ENCODE assay signal across 10 mouse cellular contexts in genomic region chrX:103624426-103625168, GRCm38 (mm10). TPM values are rescaled to one million over a fixed set of nuclear protein-coding genes. Genes with fewer than 3 reads are reported as not detected.
DNase-seq lines count a peak whose midpoint lies in the region; ATAC-seq and TF ChIP-seq lines count a peak whose summit lies in the region.
"Had no signal": no experiment of that assay in that cellular context is flagged by ENCODE, and none has a peak within 500 bp of the region (broad histone marks: within the 10 kb centered on the region; RNA-seq: fewer than 3 reads in every experiment).

No protein-coding gene starts in this region.

- ATAC-seq in heart, postnatal 0 days (ENCODE audit: insufficient read depth, low read depth), result no peak
- no peak for ATAC-seq in heart, embryonic 12.5 days (ENCODE audit: insufficient number of reproducible peaks, low FRiP score)
- ATAC-seq in midbrain, postnatal 0 days (ENCODE audit: low FRiP score), result no peak
- no peak for ATAC-seq in midbrain, embryonic 16.5 days

- no peaks in the 10 kb centered on the region for H3K4me1 ChIP-seq in heart, postnatal 0 days (ENCODE audit: control insufficient read depth, insufficient read depth)
- 0 out of 2 replicates have a peak, but pooled peaks cover 3% of the 10 kb centered on the region for H3K4me1 ChIP-seq in heart, embryonic 12.5 days (replicated peaks)
- no peaks in the 10 kb centered on the region for H3K4me1 ChIP-seq in midbrain, postnatal 0 days (ENCODE audit: insufficient read depth, low read length)
- H3K4me1 ChIP-seq in midbrain, embryonic 16.5 days (ENCODE audit: control insufficient read depth, insufficient read depth, low read length), result peaks cover 3% of the 10 kb centered on the region
- no peaks in the 10 kb centered on the region for H3K4me1 ChIP-seq in cortical plate, adult 2 months (ENCODE audit: control insufficient read depth, insufficient read depth, low read length)
- no peaks in the 10 kb centered on the region for H3K4me1 ChIP-seq in heart, embryonic 10.5 days
- H3K4me1 ChIP-seq: embryonic facial prominence, embryonic 12.5 days had no signal

- no peaks in the 10 kb centered on the region for H3K36me3 ChIP-seq in heart, postnatal 0 days (replicated peaks; ENCODE audit: control insufficient read depth, insufficient read depth, low read length)
- no peaks in the 10 kb centered on the region for H3K36me3 ChIP-seq in heart, embryonic 12.5 days
- H3K36me3 ChIP-seq in midbrain, postnatal 0 days (ENCODE audit: insufficient read depth, low read length), result no peaks in the 10 kb centered on the region
- H3K36me3 ChIP-seq in midbrain, embryonic 16.5 days (ENCODE audit: control insufficient read depth, insufficient read depth, low read length), result no peaks in the 10 kb centered on the region
- H3K36me3 ChIP-seq in heart, embryonic 10.5 days, result no peaks in the 10 kb centered on the region
- H3K36me3 ChIP-seq: embryonic facial prominence, embryonic 12.5 days had no signal

- WGBS in heart, postnatal 0 days, result 30% methylated on average over 5 of the region's 5 CpGs
- 27% methylated on average over 5 of the region's 5 CpGs for WGBS in heart, embryonic 12.5 days
- 19% methylated on average over 5 of the region's 5 CpGs for WGBS in midbrain, postnatal 0 days
- 22% methylated on average over 5 of the region's 5 CpGs for WGBS in midbrain, embryonic 16.5 days
- 31% methylated on average over 5 of the region's 5 CpGs for WGBS in heart, embryonic 10.5 days

- no peak overlapping the region for H3K4me3 ChIP-seq in heart, postnatal 0 days (ENCODE audit: low read depth, low read length)
- H3K4me3 ChIP-seq in heart, embryonic 12.5 days, result no peak overlapping the region
- no peak overlapping the region for H3K4me3 ChIP-seq in midbrain, postnatal 0 days (ENCODE audit: low read depth, low read length)
- no peak overlapping the region for H3K4me3 ChIP-seq in midbrain, embryonic 16.5 days (ENCODE audit: low read depth, low read length)
- H3K4me3 ChIP-seq in cortical plate, adult 2 months (ENCODE audit: insufficient read depth, low read length), result no peak overlapping the region
- H3K4me3 ChIP-seq in heart, embryonic 10.5 days, result no peak overlapping the region

- H3K9ac ChIP-seq in heart, postnatal 0 days (replicated peaks; ENCODE audit: low read depth, low read length), result no peak overlapping the region
- H3K9ac ChIP-seq in heart, embryonic 12.5 days, result no peak overlapping the region
- no peak overlapping the region for H3K9ac ChIP-seq in midbrain, postnatal 0 days (replicated peaks; ENCODE audit: low read length, poor library complexity, severe bottlenecking)
- no peak overlapping the region for H3K9ac ChIP-seq in midbrain, embryonic 16.5 days (ENCODE audit: low read depth, low read length)
- H3K9ac ChIP-seq: embryonic facial prominence, embryonic 12.5 days had no signal

- no peak overlapping the region for H3K4me2 ChIP-seq in heart, postnatal 0 days (ENCODE audit: low read depth, low read length)
- H3K4me2 ChIP-seq in heart, embryonic 12.5 days, result no peak overlapping the region
- H3K4me2 ChIP-seq in midbrain, postnatal 0 days (ENCODE audit: low read depth, low read length, poor library complexity, severe bottlenecking), result no peak overlapping the region
- no peak overlapping the region for H3K4me2 ChIP-seq in midbrain, embryonic 16.5 days (ENCODE audit: low read length)

- TF ChIP-seq POLR2A in cortical plate, adult 2 months (IDR thresholded peaks at IDR 0.05; ENCODE audit: extremely low read depth, insufficient read depth, low read length), result no peak

- peak; percentile 58 for DNase-seq in heart, postnatal 0 days (ENCODE audit: low spot score)
- DNase-seq in midbrain, postnatal 0 days (ENCODE audit: low spot score), result peak; percentile 67
- DNase-seq in spleen, postnatal 36 days (ENCODE audit: low spot score in 2 of 2), result no peak
- no peak for DNase-seq in thymus, postnatal 36 days
- DNase-seq in heart, embryonic 10.5 days (ENCODE audit: low spot score), result no peak

- no peak for TF ChIP-seq EP300 in heart, postnatal 0 days (IDR thresholded peaks at IDR 0.05; ENCODE audit: low read depth)

- no peaks in the 10 kb centered on the region for H3K9me3 ChIP-seq in heart, postnatal 0 days (replicated peaks; ENCODE audit: control insufficient read depth, low read length)
- no peaks in the 10 kb centered on the region for H3K9me3 ChIP-seq in heart, embryonic 12.5 days (replicated peaks)
- H3K9me3 ChIP-seq in midbrain, postnatal 0 days (ENCODE audit: low read length), result no peaks in the 10 kb centered on the region
- no peaks in the 10 kb centered on the region for H3K9me3 ChIP-seq in midbrain, embryonic 16.5 days (replicated peaks; ENCODE audit: control insufficient read depth, low read length, poor library complexity, severe bottlenecking)
- H3K9me3 ChIP-seq in heart, embryonic 10.5 days, result no peaks in the 10 kb centered on the region
- H3K9me3 ChIP-seq: embryonic facial prominence, embryonic 12.5 days had no signal

- TF ChIP-seq CTCF in heart, postnatal 0 days (IDR thresholded peaks at IDR 0.05; ENCODE audit: low read depth), result peak; percentile 68
- TF ChIP-seq CTCF in midbrain, postnatal 0 days (IDR thresholded peaks at IDR 0.05), result peak; percentile 77
- TF ChIP-seq CTCF in cortical plate, adult 2 months (IDR thresholded peaks at IDR 0.05; ENCODE audit: extremely low read depth, insufficient read depth, low read length), result 0 out of 2 replicates have a peak, but pooled peaks have one; percentile 7

- no peaks in the 10 kb centered on the region for H3K27me3 ChIP-seq in heart, postnatal 0 days (ENCODE audit: control insufficient read depth, insufficient read depth, low read length)
- no peaks in the 10 kb centered on the region for H3K27me3 ChIP-seq in heart, embryonic 12.5 days (replicated peaks)
- H3K27me3 ChIP-seq in midbrain, postnatal 0 days (ENCODE audit: insufficient read depth, low read length), result no peaks in the 10 kb centered on the region
- H3K27me3 ChIP-seq in midbrain, embryonic 16.5 days (ENCODE audit: control insufficient read depth, insufficient read depth, low read depth, low read length), result no peaks in the 10 kb centered on the region; the same call in 1 of the 2 replicates
- H3K27me3 ChIP-seq in heart, embryonic 10.5 days (ENCODE audit: insufficient read depth, poor library complexity, severe bottlenecking), result no peaks in the 10 kb centered on the region; the same call in 1 of the 2 replicates
- H3K27me3 ChIP-seq: embryonic facial prominence, embryonic 12.5 days had no signal

- H3K27ac ChIP-seq in heart, postnatal 0 days (ENCODE audit: low read depth), result no peak overlapping the region
- H3K27ac ChIP-seq in heart, embryonic 12.5 days (ENCODE audit: poor library complexity, severe bottlenecking), result no peak overlapping the region
- no peak overlapping the region for H3K27ac ChIP-seq in midbrain, postnatal 0 days (ENCODE audit: low read depth, low read length)
- H3K27ac ChIP-seq in midbrain, embryonic 16.5 days (ENCODE audit: low read length), result no peak overlapping the region
- no peak overlapping the region for H3K27ac ChIP-seq in cortical plate, adult 2 months (ENCODE audit: insufficient read depth, low read length)
- no peak overlapping the region for H3K27ac ChIP-seq in heart, embryonic 10.5 days
- H3K27ac ChIP-seq: embryonic facial prominence, embryonic 12.5 days had no signal

RNA-seq across cellular contexts. Expression of gene Zcchc13, which starts 5.8 kb away (rescaled TPM):
- total RNA-seq in heart, postnatal 0 days (2014; rRNA removed; ENCODE audit: low replicate concordance), result not detected in 2 replicates
- polyA plus RNA-seq in heart, postnatal 0 days (2015; fragmentation: Nextera tagmentation; extraction: Ambion mirVana), result not detected in 2 replicates
- polyA plus RNA-seq in heart, embryonic 12.5 days (2016; fragmentation: Nextera tagmentation; extraction: Ambion mirVana), result not detected in 2 replicates
- total RNA-seq in midbrain, postnatal 0 days (2014; rRNA removed), result not detected in 2 replicates
- polyA plus RNA-seq in midbrain, postnatal 0 days (2015; fragmentation: Nextera tagmentation; extraction: Ambion mirVana), result not detected in 2 replicates
- not detected in 2 replicates for polyA plus RNA-seq in midbrain, embryonic 16.5 days (2015; fragmentation: Nextera tagmentation; extraction: Ambion mirVana)
- 0.19 and 0.21 TPM in 2 replicates for polyA plus RNA-seq in cortical plate, adult 2 months (2012; rRNA removed)
- not detected in 2 replicates for polyA plus RNA-seq in heart, embryonic 10.5 days (2016; fragmentation: Nextera tagmentation; extraction: Ambion mirVana)
- polyA plus RNA-seq: embryonic facial prominence, embryonic 12.5 days; stomach, embryonic 14.5 days had no signal

Comparison
In these comparisons a context has a peak if more than half of its experiments do, and no peak if none do; other contexts are left out.
1. DNase-seq: peak in heart, postnatal 0 days (single experiment) and midbrain, postnatal 0 days (single experiment); none in spleen, postnatal 36 days (0 of 2), thymus, postnatal 36 days (0 of 2) and heart, embryonic 10.5 days (single experiment).
2. CTCF ChIP-seq: peak in every context shown above with its lines; median percentile 77 in midbrain, postnatal 0 days; 68 in heart, postnatal 0 days; 7 in cortical plate, adult 2 months.